Comparison of ENCODE assay signal across 22 mouse cellular contexts in genomic region chr7:66704631-66705030, GRCm38 (mm10). TPM values are rescaled to one million over a fixed set of nuclear protein-coding genes. Genes with fewer than 3 reads are reported as not detected.
DNase-seq lines count a peak whose midpoint lies in the region; ATAC-seq and TF ChIP-seq lines count a peak whose summit lies in the region.
"Had no signal": no experiment of that assay in that cellular context is flagged by ENCODE, and none has a peak within 500 bp of the region (broad histone marks: within the 10 kb centered on the region; RNA-seq: fewer than 3 reads in every experiment).

No protein-coding gene starts in this region.

- no peak for TF ChIP-seq CTCF in liver, postnatal 0 days (IDR thresholded peaks at IDR 0.05; ENCODE audit: low read depth)

- no peaks in the 10 kb centered on the region for H3K9me3 ChIP-seq in liver, postnatal 0 days (ENCODE audit: low read length)
- no peaks in the 10 kb centered on the region for H3K9me3 ChIP-seq in liver, embryonic 11.5 days (ENCODE audit: control insufficient read depth, low read length)
- H3K9me3 ChIP-seq: embryonic facial prominence, embryonic 12.5 days; forebrain, embryonic 13.5 days; hindbrain, embryonic 12.5 days; liver, embryonic 13.5 days; midbrain, embryonic 15.5 days had no signal

- no peak overlapping the region for H3K4me3 ChIP-seq in liver, postnatal 0 days (ENCODE audit: low read depth, low read length)
- no peak overlapping the region for H3K4me3 ChIP-seq in liver, embryonic 11.5 days (ENCODE audit: low read depth, low read length)
- H3K4me3 ChIP-seq: embryonic facial prominence, embryonic 12.5 days; erythroblast, embryonic 14.5 days; forebrain, embryonic 13.5 days; hindbrain, embryonic 12.5 days; liver, embryonic 13.5 days; midbrain, embryonic 15.5 days had no signal

- no peak overlapping the region for H3K9ac ChIP-seq in liver, postnatal 0 days (replicated peaks)
- H3K9ac ChIP-seq in liver, embryonic 11.5 days (ENCODE audit: low read depth, low read length) = no peak overlapping the region
- H3K9ac ChIP-seq: embryonic facial prominence, embryonic 12.5 days; forebrain, embryonic 13.5 days; hindbrain, embryonic 12.5 days; liver, embryonic 13.5 days; midbrain, embryonic 15.5 days had no signal

- no peaks in the 10 kb centered on the region for H3K4me1 ChIP-seq in liver, postnatal 0 days (ENCODE audit: insufficient read depth)
- no peaks in the 10 kb centered on the region for H3K4me1 ChIP-seq in liver, embryonic 11.5 days (replicated peaks; ENCODE audit: control insufficient read depth, insufficient read depth, low read length)
- H3K4me1 ChIP-seq: embryonic facial prominence, embryonic 12.5 days; forebrain, embryonic 13.5 days; hindbrain, embryonic 12.5 days; liver, embryonic 13.5 days; midbrain, embryonic 15.5 days had no signal

- peak; percentile 50 for ATAC-seq in liver, postnatal 0 days
- ATAC-seq in liver, embryonic 11.5 days (replicated peaks; ENCODE audit: low FRiP score) = no peak
- ATAC-seq in granulocyte monocyte progenitor cell, adult 5-6 weeks (replicated peaks; ENCODE audit: poor library complexity, severe bottlenecking) = peak; percentile 67
- peak; percentile 61 for ATAC-seq in neutrophil, adult 5-6 weeks (ENCODE audit: extremely low read depth, insufficient number of reproducible peaks, low FRiP score, poor library complexity, severe bottlenecking)
- ATAC-seq: forebrain, embryonic 13.5 days; intestine, postnatal 0 days; midbrain, embryonic 15.5 days had no signal

- H3K4me2 ChIP-seq in liver, postnatal 0 days (ENCODE audit: low read depth, low read length) = no peak overlapping the region
- no peak overlapping the region for H3K4me2 ChIP-seq in liver, embryonic 11.5 days
- H3K4me2 ChIP-seq: embryonic facial prominence, embryonic 12.5 days; forebrain, embryonic 13.5 days; hindbrain, embryonic 12.5 days; liver, embryonic 13.5 days; midbrain, embryonic 15.5 days had no signal

- 74% methylated on average over 3 of the region's 3 CpGs for WGBS in liver, postnatal 0 days (ENCODE audit: insufficient replicate concordance)
- 88% methylated on average over 3 of the region's 3 CpGs for WGBS in liver, embryonic 11.5 days

- peaks cover 10% of the 10 kb centered on the region for H3K36me3 ChIP-seq in liver, postnatal 0 days (replicated peaks; ENCODE audit: insufficient read depth, low read length)
- peaks cover 4% of the 10 kb centered on the region; the same call in 1 of the 2 replicates for H3K36me3 ChIP-seq in liver, embryonic 11.5 days (ENCODE audit: control insufficient read depth, insufficient read depth, low read length)
- H3K36me3 ChIP-seq: midbrain, embryonic 15.5 days had no signal

- no peak overlapping the region for H3K27ac ChIP-seq in liver, postnatal 0 days (ENCODE audit: low read depth)
- H3K27ac ChIP-seq in liver, embryonic 11.5 days (ENCODE audit: low read depth, low read length) = no peak overlapping the region
- H3K27ac ChIP-seq: embryonic facial prominence, embryonic 12.5 days; forebrain, embryonic 13.5 days; hindbrain, embryonic 12.5 days; liver, embryonic 13.5 days; midbrain, embryonic 15.5 days had no signal

- H3K27me3 ChIP-seq in liver, postnatal 0 days (ENCODE audit: insufficient read depth, low read length) = no peaks in the 10 kb centered on the region
- no peaks in the 10 kb centered on the region for H3K27me3 ChIP-seq in liver, embryonic 11.5 days (replicated peaks; ENCODE audit: control insufficient read depth, insufficient read depth, low read length)
- H3K27me3 ChIP-seq: embryonic facial prominence, embryonic 12.5 days; forebrain, embryonic 13.5 days; hindbrain, embryonic 12.5 days; liver, embryonic 13.5 days; midbrain, embryonic 15.5 days had no signal

- TF ChIP-seq EP300 in liver, postnatal 0 days (IDR thresholded peaks at IDR 0.05; ENCODE audit: low read depth) = no peak

- DNase-seq in liver, postnatal 0 days = peak; percentile 23
- no peak for DNase-seq in liver, embryonic 11.5 days (ENCODE audit: low spot score)
- peak; percentile 43 for DNase-seq in adrenal gland, postnatal 14 days
- DNase-seq in neural tube, embryonic 10.5 days (ENCODE audit: extremely low spot score, low spot score) = no peak
- no peak for DNase-seq in natural killer cell, adult 2 months (ENCODE audit: low spot score in 2 of 2)
- DNase-seq: cerebellum, adult 9-10 months; gastrocnemius, postnatal 10 days; kidney, postnatal 36 days; layer of hippocampus, postnatal 36 days; liver, embryonic 13.5 days; thymus, adult 18-20 months; thymus, postnatal 4 days had no signal

RNA-seq across cellular contexts. Expression of gene Lins1, which starts 14.9 kb away (rescaled TPM):
- 2.5 and 2.6 TPM in 2 replicates for polyA plus RNA-seq in liver, postnatal 0 days (2015; fragmentation: Nextera tagmentation; extraction: Ambion mirVana)
- 14.5 and 16.0 TPM in 2 replicates for polyA plus RNA-seq in liver, embryonic 11.5 days (2014; fragmentation: Nextera tagmentation; extraction: Ambion mirVana)
- total RNA-seq in adrenal gland, postnatal 14 days (2021) = 7.8 and 9.5 TPM in 2 replicates
- 19.6 and 25.2 TPM in 2 replicates for total RNA-seq in granulocyte monocyte progenitor cell, adult 5-6 weeks (2014; fragmentation: Nextera tagmentation)
- total RNA-seq in granulocyte monocyte progenitor cell, adult 5-6 weeks (2017) = 8.6 and 11.2 TPM in 2 replicates
- 19.7 and 22.0 TPM in 2 replicates for total RNA-seq in neutrophil, adult 5-6 weeks (2017)

RNA-seq across cellular contexts. Expression of gene Asb7, which starts 15.2 kb away (rescaled TPM):
- 3.5 and 3.8 TPM in 2 replicates for polyA plus RNA-seq in liver, postnatal 0 days (2015; fragmentation: Nextera tagmentation; extraction: Ambion mirVana)
- polyA plus RNA-seq in liver, embryonic 11.5 days (2014; fragmentation: Nextera tagmentation; extraction: Ambion mirVana) = 11.5 and 13.1 TPM in 2 replicates
- total RNA-seq in adrenal gland, postnatal 14 days (2021) = 15.2 and 15.3 TPM in 2 replicates
- total RNA-seq in granulocyte monocyte progenitor cell, adult 5-6 weeks (2014; fragmentation: Nextera tagmentation) = 13.3 and 16.6 TPM in 2 replicates
- 7.5 and 9.5 TPM in 2 replicates for total RNA-seq in granulocyte monocyte progenitor cell, adult 5-6 weeks (2017)
- total RNA-seq in neutrophil, adult 5-6 weeks (2017) = 34.6 and 40.2 TPM in 2 replicates

RNA-seq across cellular contexts. Expression of gene Cers3, which starts 38.7 kb away (rescaled TPM):
- polyA plus RNA-seq in liver, postnatal 0 days (2015; fragmentation: Nextera tagmentation; extraction: Ambion mirVana) = not detected in 2 replicates
- 0.27 and 0.40 TPM in 2 replicates for polyA plus RNA-seq in liver, embryonic 11.5 days (2014; fragmentation: Nextera tagmentation; extraction: Ambion mirVana)
- total RNA-seq in adrenal gland, postnatal 14 days (2021) = 0.11 and 0.15 TPM in 2 replicates
- total RNA-seq in granulocyte monocyte progenitor cell, adult 5-6 weeks (2014; fragmentation: Nextera tagmentation) = not detected in 2 replicates
- total RNA-seq in granulocyte monocyte progenitor cell, adult 5-6 weeks (2017) = not detected in 2 replicates
- total RNA-seq in neutrophil, adult 5-6 weeks (2017) = 0.25 TPM in 1 of 2 replicates, not detected in the other
- total RNA-seq: common myeloid progenitor, adult 5-6 weeks; gastrocnemius, postnatal 10 days had no signal
- polyA plus RNA-seq: erythroblast, embryonic 14.5 days; small intestine, adult 2 months had no signal

Comparison
In these comparisons a context has a peak if more than half of its experiments do, and no peak if none do; other contexts are left out.
1. DNase-seq: peak in liver, postnatal 0 days (single experiment) and adrenal gland, postnatal 14 days (single experiment); none in liver, embryonic 11.5 days (single experiment), neural tube, embryonic 10.5 days (single experiment) and natural killer cell, adult 2 months (0 of 2).